Mouse (Mus musculus): ENCODE measurements at regions not wholly inside any gene's neighbourhood (a gene's known extent, or its start where the extent isn't known, plus 50 kb on each side); places are given as distances from the start of the nearest gene placed in this dataset.

DNA sequence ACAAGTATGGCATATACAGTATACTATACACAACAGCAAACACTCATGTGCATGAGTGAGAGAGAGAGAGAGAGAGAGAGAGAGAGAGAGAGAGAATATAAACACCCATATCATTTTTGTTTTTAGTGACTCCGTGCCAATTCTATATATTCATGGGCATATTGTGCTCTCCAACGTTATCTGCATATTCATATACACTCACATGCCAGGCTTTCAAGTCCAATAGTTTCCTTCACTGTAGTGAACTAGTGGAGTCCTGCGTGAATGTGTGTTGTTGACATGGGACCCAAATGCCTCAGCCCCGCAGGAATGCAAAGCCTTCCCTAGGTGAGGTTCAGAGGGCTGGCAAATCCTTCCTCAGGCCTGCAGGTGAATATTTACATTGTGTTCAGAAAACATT is 53.4 kb upstream of the Nab1 start:
- intact Hi-C loops (cut with DNase I), result no loop called here
- no peak for TF ChIP-seq CTCF (IDR thresholded peaks at IDR 0.05)
- no peak overlapping the region for H3K4me3 ChIP-seq
- no peak overlapping the region for H3K27ac ChIP-seq
- no peak for DNase-seq

GRCm38 (mm10) chr1:52565812-52566211 is 64.7 kb upstream of the Nemp2 start:
- Histone ChIP-seq H3K27ac (no peak overlapping the region), H3K4me3 (no peak overlapping the region)
- DNase-seq, result no peak
- intact Hi-C loops (cut with DNase I), result no loop called here
- TF ChIP-seq CTCF (IDR thresholded peaks at IDR 0.05), result no peak

- TF ChIP-seq CTCF (IDR thresholded peaks at IDR 0.05), result no peak
- Histone ChIP-seq H3K4me3 (no peak overlapping the region), H3K27ac (no peak overlapping the region)
- intact Hi-C loops (cut with DNase I), result no loop called here
- DNase-seq, result no peak
Observed at GRCm38 (mm10) chr1:52571674-52572073, 58.8 kb upstream of the Nemp2 start.

DNA sequence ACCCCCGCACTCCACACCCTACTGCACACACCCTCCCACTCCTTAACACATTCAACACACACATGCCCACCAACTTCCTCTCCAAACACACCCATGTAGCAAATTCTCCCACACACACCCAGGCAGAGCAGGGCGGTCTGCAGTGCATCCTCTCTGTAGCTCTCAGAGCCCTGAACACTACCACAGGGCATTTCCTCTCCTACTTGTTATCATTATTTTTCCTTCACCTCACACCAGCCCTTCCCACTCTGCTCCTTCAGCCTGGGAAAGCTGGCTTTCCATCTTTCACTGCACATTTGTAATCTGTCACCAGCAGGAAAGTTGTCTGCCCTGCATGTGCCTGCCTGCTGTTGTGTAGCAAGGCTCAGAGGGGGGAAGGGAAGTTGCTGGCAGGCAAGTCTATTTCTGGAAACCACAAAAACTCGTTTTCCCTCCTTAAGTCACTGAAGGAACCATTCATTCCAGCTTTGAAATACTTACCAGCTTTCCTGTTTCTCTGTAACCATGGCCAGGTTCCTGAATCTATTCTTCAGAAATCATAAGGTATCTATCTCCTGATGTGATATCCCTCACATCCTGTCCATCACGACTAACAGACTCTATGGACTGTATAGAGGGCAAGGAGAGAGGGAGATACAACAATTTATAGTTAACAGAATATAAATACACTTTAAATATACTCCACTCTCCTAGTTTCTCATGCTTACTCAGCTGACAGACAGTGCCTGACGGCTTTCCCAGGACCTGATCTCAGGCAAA is 52.0 kb upstream of the Nemp2 start:
- H3K27ac ChIP-seq, result peak overlapping the region; percentile 8; the same call in 1 of the 2 replicates
- no peak for DNase-seq
- intact Hi-C loops (cut with DNase I), result no loop called here

DNA sequence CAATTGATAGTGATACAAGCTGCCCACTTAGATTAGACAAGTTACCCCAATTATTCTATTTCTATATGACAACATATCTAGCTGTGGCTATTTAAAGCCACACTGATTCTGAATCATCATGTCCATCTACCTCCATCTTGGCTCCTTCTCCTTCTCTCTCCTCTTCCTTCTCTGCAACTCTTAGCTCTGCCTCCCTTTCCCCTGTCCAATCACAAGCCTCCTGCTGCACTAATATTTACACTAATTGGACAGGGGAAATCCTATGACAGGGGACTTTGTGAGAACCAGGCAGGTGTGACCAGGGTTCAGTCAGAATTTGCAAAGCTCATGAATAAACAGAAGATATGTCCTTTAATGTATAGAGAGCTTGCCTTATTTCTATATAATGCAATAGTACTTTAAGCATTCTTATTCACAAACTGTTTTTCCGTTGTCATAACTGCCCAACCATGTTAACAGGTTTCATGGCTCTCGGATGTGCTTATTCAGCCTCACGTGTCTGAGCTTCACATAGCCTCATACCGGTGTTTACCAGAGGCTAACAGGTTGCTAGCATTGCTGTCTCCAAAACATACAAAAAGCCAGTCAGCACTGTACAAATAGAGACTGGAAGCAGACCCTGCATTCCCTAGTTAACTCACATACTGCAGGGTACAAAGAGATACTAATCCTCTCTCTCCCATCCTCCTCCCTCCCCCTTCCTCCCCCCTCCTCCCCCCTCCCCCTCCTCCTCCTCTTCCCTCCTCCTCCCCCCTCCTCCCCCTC is 50.2 kb upstream of the Nemp2 start:
- Histone ChIP-seq H3K27ac (no peak overlapping the region), H3K4me3 (no peak overlapping the region)
- no peak for TF ChIP-seq CTCF (IDR thresholded peaks at IDR 0.05)
- intact Hi-C loops (cut with DNase I), result no loop called here
- DNase-seq, result no peak

More for the DNA sequence above, 52.0 kb upstream of the Nemp2 start:
- no peak overlapping the region for H3K4me3 ChIP-seq
- no peak for TF ChIP-seq CTCF (IDR thresholded peaks at IDR 0.05)
